Mouse (Mus musculus): ENCODE data around the gene Atxn2l.

The Atxn2l gene

DNA sequence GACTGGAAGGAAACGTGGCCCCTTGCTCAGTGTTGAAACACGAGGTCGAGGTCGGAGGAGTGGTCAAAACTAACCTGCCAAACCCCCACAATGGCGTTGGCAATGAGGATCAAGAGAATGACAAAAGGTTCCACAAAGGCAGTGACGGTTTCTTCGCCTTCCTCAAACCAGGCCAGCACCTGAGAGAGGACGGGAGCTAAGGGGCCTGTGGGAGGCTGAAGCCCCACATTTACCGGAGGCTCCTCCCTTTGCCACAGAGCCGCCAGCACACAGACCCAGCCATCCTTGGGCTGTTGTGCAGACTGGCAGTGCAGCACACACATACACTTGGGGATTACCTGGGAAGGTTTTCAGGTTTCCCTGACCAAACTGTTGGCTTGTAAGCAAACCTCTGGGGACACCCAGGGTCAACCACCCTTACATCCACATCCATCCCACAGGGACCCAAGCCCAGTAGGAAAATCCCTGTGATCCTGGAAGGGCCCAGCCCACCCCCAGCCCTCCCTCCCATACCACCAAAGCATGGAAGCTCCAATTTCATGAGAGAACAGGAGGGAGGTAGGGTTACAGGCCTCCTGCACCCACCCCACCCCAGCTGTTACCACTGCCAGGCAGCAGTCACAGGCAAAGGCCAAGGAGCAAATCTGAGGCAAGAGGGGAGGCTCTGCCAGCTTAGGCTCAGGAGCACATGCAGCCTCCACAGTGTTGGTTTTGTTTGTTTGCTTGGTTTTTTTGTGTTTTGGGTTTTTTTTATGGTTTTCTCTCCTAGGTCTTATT, 42.4 kb downstream of the Atxn2l start:
- DNase-seq: no peak

DNA sequence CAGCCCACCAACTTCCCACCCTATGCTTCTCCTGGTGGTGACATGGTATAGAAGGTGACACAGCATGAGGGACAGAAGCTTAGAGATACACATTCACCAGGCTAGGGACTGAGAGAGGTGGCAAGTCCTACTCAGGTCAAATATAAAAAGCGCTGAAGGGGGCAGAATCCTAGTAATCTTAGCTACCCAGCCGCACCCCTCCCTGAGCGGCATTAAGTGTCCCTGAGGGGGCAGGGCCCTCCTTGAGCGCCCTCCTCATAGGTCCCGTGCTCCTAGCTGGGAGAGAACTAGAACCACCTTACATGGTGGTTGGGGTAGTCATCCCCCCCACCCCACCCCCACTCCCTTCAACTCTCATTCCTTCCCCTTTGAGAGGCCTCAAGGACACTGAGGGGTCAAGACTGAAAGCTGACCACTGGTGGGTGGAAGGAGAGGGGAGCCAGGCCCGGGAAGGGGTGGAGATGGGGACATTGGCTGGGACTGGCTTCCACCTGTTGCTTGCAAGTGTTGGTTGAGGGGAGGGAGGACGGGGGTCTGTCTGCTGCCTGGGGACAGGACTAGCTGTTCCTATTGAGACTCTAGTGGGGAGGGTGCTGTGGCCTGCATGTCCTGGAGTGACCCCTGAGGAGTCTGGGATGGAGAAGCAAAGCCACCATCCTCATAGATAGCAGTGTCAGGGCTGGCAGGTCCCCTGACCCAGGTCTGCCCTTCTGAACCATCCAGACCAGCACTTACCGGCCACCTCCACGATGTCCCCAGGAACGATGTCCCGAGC, 44.2 kb downstream of the Atxn2l start:
- no peak for DNase-seq

DNA sequence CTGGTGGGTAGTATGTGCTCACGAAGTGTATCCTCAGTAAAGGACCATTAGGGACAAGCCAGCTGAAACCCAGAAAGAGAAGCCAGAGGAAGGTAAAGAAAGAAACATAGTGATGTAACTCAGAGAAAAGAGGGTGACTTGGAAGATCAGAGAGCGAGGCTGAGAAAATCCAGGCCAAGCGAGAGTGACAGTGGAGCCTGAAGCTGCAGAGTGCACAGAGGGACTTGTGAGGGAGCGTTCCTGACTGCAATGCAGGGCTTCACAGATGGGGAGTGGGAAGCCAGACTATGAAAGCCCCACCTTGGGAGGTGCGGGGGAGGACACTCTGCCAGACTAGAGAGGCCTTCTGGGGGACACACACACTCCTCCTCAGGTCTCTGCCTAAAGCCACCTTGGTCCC, 45.0 kb downstream of the Atxn2l start:
- no peak for DNase-seq

DNA sequence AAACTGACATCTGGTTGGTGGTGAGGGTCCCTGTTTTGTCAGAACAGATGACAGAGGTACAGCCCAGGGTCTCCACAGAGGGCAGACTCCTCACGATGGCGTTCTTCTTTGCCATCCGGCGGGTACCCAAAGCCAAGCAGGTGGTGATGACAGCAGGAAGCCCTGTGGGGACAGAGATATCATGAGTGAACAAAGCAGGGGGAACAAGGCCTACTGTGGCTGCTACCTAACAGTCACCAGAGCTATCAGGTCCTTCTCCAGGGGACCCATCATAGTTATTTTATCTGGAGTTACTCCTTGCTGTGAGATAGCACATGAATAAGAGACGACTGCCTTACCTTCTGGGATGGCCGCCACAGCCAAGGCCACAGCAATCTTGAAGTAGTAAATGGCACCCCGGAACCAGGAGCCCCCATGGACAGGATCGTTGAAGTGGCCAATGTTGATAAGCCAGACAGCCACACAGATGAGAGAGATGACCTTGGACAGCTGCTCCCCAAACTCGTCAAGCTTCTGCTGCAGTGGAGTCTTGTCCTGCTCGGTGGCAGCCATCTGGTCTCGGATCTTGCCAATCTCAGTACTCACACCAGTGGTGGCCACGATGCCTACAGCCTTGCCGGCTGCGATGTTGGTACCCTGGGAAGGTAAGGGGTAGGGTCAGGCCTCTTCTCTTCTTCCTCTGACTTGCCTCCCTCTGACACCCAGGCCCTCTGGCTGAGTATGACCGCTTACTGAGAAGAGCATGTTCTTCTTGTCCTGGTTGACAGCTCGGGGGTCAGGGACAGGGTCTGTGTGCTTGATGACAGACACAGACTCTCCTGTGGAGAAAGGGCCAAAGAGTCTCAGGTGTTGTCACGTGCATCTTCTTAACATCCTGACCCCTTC, 46.6 kb downstream of the Atxn2l start:
- DNase-seq: no peak

- DNase-seq: no peak
Observed at GRCm38 (mm10) chr7:126455242-126455641, 48.0 kb downstream of the Atxn2l start.

DNA sequence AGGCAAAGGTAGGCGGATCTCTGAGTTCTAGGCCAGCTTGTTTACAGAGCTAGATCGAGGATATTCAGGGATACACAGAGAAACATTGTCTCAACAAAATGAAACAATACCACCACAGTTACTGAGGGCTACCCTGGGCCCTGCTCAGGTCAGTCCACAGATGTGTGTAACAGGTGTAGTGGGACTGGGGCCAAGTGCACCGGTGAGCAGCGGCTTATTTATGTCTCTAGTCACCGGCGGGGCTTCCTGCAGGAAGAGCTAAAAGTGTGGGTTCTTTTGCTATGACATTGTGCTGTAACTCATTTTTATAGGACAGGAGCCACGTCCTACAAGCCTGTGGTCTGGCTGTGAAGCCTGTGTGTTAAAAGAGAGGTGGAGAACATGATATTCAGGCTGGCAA, 49.4 kb downstream of the Atxn2l start:
- DNase-seq: no peak

DNA sequence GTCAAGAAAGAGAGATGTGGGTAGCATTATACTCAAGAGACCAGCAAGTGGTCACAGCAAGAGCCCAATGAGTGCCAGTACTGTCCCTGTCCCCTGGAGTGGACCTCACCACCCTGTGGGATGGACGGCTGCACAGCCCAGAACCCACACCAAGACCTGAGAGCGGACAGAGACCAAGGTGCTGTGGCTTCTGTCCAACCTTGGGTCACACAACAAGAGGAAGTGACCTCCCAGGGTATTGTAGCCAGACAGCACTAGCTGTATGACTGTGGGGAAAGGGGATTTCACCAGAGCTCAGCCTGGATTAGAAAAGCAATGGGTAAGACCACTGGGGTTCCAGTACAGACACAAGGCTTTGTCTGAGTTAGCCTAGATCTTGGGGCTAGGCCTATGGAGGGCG, 51.0 kb downstream of the Atxn2l start:
- DNase-seq: no peak

DNA sequence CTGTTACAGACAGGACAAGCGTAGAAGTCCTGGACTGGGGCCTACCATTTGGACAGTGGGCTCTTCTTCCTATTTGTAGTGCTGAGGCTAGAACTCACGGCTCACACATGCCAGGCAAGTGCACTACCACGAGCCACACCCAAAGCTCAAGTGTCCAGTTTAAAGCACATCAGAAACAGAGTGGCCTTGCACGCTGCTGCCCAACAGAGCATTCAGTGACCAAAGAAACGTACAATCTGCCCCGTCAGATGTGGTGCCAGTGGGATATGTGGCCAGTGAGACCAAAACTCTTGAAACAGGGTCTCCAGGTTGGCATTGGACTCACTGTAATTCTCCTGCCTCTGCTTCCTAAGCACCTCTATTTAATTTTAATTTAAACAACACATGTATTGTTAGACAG, 52.6 kb downstream of the Atxn2l start:
- no peak for DNase-seq

DNA sequence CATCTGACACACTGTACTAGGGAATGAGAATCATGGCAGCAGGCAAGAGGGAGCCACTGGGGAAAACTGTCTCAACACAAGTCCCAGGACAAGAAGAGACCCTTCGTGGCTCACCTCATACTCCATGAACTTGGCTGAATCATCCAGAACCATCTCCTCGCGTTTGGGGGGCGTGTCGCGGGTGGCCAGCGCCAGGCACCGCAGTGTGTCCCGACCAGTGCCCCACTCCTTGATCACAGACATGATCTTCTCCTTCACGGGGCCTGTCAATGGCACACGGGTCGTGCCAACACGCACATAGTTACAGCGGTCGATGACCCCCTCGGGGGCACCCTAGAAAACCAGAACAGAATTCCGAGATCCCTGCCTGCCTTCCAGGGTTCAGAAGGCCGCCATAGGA, 53.2 kb downstream of the Atxn2l start:
- DNase-seq: no peak

DNA sequence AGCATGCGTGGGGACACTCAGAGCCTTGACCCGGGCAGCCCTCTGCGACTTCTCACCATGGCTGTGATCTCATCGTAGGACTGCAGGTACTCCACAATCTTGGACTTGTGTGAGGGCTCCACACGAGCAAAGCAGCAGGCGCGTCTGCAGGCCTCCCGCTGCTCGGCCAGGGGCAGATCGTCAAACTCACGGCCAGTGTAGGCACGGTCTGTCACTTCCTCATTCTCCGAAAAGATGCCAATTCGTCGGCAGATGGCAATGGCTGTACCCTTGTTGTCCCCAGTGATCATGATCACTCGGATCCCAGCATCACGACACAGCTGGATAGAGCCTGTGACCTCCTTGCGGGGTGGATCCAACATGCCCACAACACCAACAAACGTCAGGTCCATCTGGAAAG, 54.8 kb downstream of the Atxn2l start:
- DNase-seq: no peak

DNA sequence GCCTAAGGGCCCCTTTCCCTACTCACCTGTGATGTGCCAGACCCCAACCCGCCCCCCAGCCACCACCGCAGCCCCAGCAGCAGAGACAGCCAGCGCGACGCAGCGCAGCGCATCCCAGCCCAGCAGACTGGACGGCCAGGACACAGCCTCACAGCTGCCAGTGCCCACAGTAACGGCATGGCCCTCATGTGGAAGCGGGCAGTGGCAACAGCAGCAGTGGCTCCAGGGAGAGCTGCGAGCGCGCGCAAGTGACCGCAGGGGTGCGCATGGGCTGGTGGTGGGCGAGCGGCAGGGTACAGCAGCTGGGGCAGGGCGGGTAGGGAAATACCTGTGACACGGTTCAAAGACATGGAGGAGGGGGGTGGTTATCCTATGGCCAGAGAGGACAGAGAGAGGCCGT, 57.0 kb downstream of the Atxn2l start:
- DNase-seq: no peak

- no peak for DNase-seq
Observed at GRCm38 (mm10) chr7:126445104-126445815, 58.0 kb downstream of the Atxn2l start.

DNA sequence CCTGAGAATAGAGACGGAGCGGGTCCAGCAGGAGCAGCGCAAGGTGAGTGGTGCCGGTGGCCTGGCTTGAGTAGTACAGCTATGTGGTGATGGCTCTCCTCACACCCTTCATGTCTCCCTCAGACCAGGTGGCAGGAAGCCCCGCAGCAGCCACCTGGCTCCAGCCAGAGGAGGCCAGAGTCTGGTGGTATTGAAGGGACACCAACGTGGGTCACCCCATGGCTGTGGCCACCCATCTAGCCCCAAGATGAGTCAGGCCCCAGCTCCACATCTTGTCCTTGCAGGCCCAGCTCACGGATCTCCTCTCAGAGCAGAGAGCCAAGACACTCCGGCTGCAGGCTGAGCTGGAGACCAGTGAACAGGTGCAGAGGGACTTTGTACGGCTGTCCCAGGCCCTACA, 58.7 kb downstream of the Atxn2l start:
- DNase-seq: no peak

DNA sequence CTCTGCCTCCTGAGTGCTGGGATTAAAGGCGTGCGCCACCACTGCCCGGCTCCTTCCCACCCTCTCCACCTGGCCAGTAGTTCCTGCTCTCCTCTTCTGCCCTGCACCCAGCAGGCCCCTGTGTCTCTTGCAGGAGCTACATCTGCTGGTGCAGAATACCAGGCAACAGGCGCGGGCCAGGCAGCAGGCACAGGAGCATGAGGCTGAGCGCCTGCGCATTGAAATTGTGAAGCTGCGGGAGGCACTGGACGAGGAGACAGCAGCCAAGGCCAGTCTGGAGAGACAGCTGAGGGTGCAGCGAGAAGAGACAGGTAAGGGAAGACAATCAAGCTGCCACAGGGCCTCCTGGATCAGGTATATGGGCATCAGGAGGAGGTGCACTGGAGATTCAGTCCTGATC, 59.2 kb downstream of the Atxn2l start:
- DNase-seq: no peak
